Mouse (Mus musculus): ENCODE data around the gene Wnt3a. TPM values are rescaled to one million over a fixed set of nuclear protein-coding genes. Genes with fewer than 3 reads are reported as not detected.

Gene Wnt3a
- polyA plus RNA-seq, 1 experiment from 2014 or later = 0.53 TPM

DNA sequence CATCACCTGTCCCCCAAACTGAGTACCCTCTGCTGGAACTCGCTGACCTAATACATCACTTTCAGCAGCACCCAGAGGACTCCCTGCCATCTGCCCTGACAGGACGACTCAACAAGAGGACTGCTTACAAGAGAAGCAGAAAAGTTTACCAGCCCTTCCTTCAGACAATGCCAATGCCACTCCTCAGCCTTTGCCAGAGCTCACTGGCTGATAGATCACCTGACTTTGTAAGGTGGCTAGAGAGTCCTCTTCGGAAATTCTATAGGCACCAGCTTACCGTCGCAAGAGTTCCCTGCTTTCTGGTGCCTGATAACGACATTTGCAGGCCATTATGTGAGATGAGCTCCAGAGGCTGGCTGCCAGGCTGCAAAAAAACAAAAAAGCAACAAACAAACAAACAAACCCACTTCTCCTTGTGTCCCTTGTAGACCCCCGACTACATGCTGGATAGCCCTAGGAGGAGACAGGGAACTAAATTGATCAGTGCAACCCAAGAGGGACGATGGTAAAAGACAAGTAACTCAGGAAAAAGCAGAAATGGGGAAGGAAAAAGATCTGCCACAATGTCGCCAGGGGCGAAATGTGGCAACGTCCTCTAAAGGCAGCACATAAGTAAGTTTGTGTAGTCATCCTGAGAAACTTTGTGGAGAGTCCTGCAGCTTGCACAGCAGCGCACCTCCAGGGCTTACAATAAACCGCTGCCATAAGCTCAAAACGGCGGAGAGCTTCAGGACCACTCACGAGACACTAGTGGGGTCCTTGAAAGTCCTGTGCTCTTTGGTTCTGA lies 89.1 kb downstream of the Wnt3a start:
- Histone ChIP-seq H3K27me3 (ENCODE audit: low read depth, poor library complexity, severe bottlenecking) (no peaks in the 10 kb centered on the region), H3K27ac (peak overlapping the region; percentile 87), H3K9me3 (replicated peaks) (no peaks in the 10 kb centered on the region), H3K4me3 (peak overlapping the region; percentile 81), H3K36me3 (peaks cover 48% of the 10 kb centered on the region), H3K4me1 (peaks cover 16% of the 10 kb centered on the region)
- DNase-seq (ENCODE audit: low spot score) = no peak
- 35% methylated on average over 16 of the region's 16 CpGs for WGBS

Small RNA genes lying within 50 kb of the gene (microRNA-seq; reads per million reads assigned to microRNA genes)
- gene Gm24756 = not detected

Other genes with a start within 250 kb of the Wnt3a start
- gene Obscn, start 154.3 kb downstream of the Wnt3a start, polyA plus RNA-seq (2016; fragmentation: Nextera tagmentation; extraction: Ambion mirVana) = 0.11 and 0.13 TPM in 2 replicates
- 3.3 and 4.5 TPM in 2 replicates for gene Iba57, start 127.0 kb downstream of the Wnt3a start, polyA plus RNA-seq (2016; fragmentation: Nextera tagmentation; extraction: Ambion mirVana)
- gene Gjc2, start 107.5 kb downstream of the Wnt3a start, polyA plus RNA-seq (2016; fragmentation: Nextera tagmentation; extraction: Ambion mirVana) = 0.23 TPM in 1 of 2 replicates, not detected in the other
- gene Guk1, start 98.5 kb downstream of the Wnt3a start, polyA plus RNA-seq (2016; fragmentation: Nextera tagmentation; extraction: Ambion mirVana) = 145 and 155 TPM in 2 replicates
- gene Mrpl55, start 88.3 kb downstream of the Wnt3a start, polyA plus RNA-seq (2016; fragmentation: Nextera tagmentation; extraction: Ambion mirVana) = 123 and 131 TPM in 2 replicates
- 35.1 and 40.2 TPM in 2 replicates for gene 2310033P09Rik, start 82.4 kb downstream of the Wnt3a start, polyA plus RNA-seq (2016; fragmentation: Nextera tagmentation; extraction: Ambion mirVana)
- gene Arf1, start 62.5 kb downstream of the Wnt3a start, polyA plus RNA-seq (2016; fragmentation: Nextera tagmentation; extraction: Ambion mirVana) = 648 and 692 TPM in 2 replicates
- gene Wnt9a, start 16.2 kb upstream of the Wnt3a start, polyA plus RNA-seq (2016; fragmentation: Nextera tagmentation; extraction: Ambion mirVana) = 1.2 and 1.8 TPM in 2 replicates
- gene Prss38, start 84.9 kb upstream of the Wnt3a start, polyA plus RNA-seq (2016; fragmentation: Nextera tagmentation; extraction: Ambion mirVana) = not detected in 2 replicates
- 16.8 and 21.8 TPM in 2 replicates for gene Jmjd4, start 159.3 kb upstream of the Wnt3a start, polyA plus RNA-seq (2016; fragmentation: Nextera tagmentation; extraction: Ambion mirVana)
- 106 and 122 TPM in 2 replicates for gene Snap47, start 160.4 kb upstream of the Wnt3a start, polyA plus RNA-seq (2016; fragmentation: Nextera tagmentation; extraction: Ambion mirVana)
- gene Zfp867, start 181.7 kb upstream of the Wnt3a start, polyA plus RNA-seq (2016; fragmentation: Nextera tagmentation; extraction: Ambion mirVana) = 5.7 and 7.9 TPM in 2 replicates
- 45.2 and 46.1 TPM in 2 replicates for gene Zkscan17, start 236.0 kb upstream of the Wnt3a start, polyA plus RNA-seq (2016; fragmentation: Nextera tagmentation; extraction: Ambion mirVana)